Mouse (Mus musculus) liver, embryonic 14.5 days (tissue): ENCODE results near the gene Gm10228.
"Not testable (repeated sequence)": the region's sequence is repeated elsewhere in the genome, so short reads cannot be mapped to it uniquely, and the experiment has no call there.

Experiments used
- CTCF ChIP-seq: IDR thresholded peaks from 2 replicates; pipeline ENCODE4 v1.5.1; 2016; ENCODE audit warnings: antibody characterized with exemption, low read depth, control low read depth
- EP300 ChIP-seq: IDR thresholded peaks from 2 replicates; pipeline ENCODE4 v1.6.1; 2016; ENCODE audit warnings: antibody characterized with exemption, low read depth

- TF ChIP-seq EP300, CTCF: not testable (repeated sequence)
Measured at GRCm38 (mm10) chr16:89063902-89064301, 22.6 kb upstream of the Gm10228 start, which contains the start of gene 1110025L11Rik.
